Mouse (Mus musculus) limb, embryonic 12.5 days (tissue): ENCODE data around the gene Ak4. TPM values are rescaled to one million over a fixed set of nuclear protein-coding genes. Genes with fewer than 3 reads are reported as not detected.
A peak's percentile ranks its signal among the peaks of the same experiment; 100 is the strongest.

Experiments
- ATAC-seq: fragments of 200-750 bp; cut with Nextera tagmentation; 2 replicates; pipeline ENCODE4 v1.8.0; 2017; ENCODE audit warnings: low read depth, moderate TSS enrichment; ENCODE audit not compliant: insufficient number of reproducible peaks, insufficient read depth, low FRiP score, low TSS enrichment
- H3K27ac ChIP-seq: fragments of 300-500 bp; sonication (generic); 2 replicates; pipeline ENCODE4 v1.5.1; 2016; ENCODE audit warnings: mild to moderate bottlenecking, moderate library complexity
- H3K27me3 ChIP-seq: fragments of 300-500 bp; sonication (generic); 2 replicates; pipeline ENCODE4 v1.6.1; 2016; ENCODE audit warnings: mild to moderate bottlenecking, moderate library complexity
- H3K36me3 ChIP-seq: fragments of 300-500 bp; sonication (generic); 2 replicates; pipeline ENCODE4 v1.6.1; 2016; ENCODE audit warnings: mild to moderate bottlenecking, moderate library complexity
- H3K4me1 ChIP-seq: fragments of 300-500 bp; sonication (generic); replicated peaks from 2 replicates; pipeline ENCODE4 v1.6.1; 2016
- H3K4me2 ChIP-seq: fragments of 300-500 bp; sonication (generic); 2 replicates; pipeline ENCODE4 v1.6.1; 2016; ENCODE audit warnings: mild to moderate bottlenecking, moderate library complexity
- H3K4me3 ChIP-seq: fragments of 300-500 bp; sonication (generic); replicated peaks from 2 replicates; pipeline ENCODE4 v1.5.1; 2016; ENCODE audit warnings: mild to moderate bottlenecking
- H3K9ac ChIP-seq: fragments of 300-500 bp; sonication (generic); replicated peaks from 2 replicates; pipeline ENCODE4 v1.6.1; 2016; ENCODE audit warnings: mild to moderate bottlenecking, moderate library complexity
- H3K9me3 ChIP-seq: fragments of 300-500 bp; sonication (generic); 2 replicates; pipeline ENCODE4 v1.6.1; 2016; ENCODE audit warnings: mild to moderate bottlenecking, moderate library complexity
- WGBS: fragments of 180-500 bp; shearing (Covaris S2); methylation state at CpG from one replicate; pipeline ENCODE4 v1.1.7; 2016; 5-methylcytosine and 5-hydroxymethylcytosine counted together
- polyA plus RNA-seq: library from polyadenylated mRNA; unstranded; fragments of >200 nt; fragmentation: Nextera tagmentation; extraction: Ambion mirVana; gene quantifications from 2 replicates; pipeline ENCODE4 v1.2.1, GENCODE M21; 2016

The Ak4 gene
- polyA plus RNA-seq, 1 experiment from 2014 or later: 11.8 TPM

DNA sequence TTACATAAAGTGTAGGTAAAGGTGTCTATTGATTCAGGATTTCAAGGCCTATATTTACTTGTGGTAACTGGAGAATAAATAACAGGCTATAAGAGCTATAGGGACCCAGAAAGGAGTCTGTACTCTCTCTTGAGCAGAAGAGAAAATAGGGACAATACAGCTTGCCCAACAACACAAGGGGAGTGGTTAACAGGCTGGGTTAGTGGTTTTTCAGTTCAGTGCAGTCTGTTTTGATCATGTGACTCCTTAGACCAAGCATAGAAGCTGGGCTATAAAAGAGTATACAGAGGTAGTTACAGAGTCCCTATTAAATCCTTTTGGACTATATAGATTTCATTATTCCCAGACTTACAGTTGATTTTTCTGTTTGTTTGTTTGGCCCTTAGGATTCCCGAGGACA, 41.0 kb downstream of the Ak4 start:
- no peaks in the 10 kb centered on the region for H3K27me3 ChIP-seq
- H3K4me2 ChIP-seq: no peak overlapping the region
- H3K27ac ChIP-seq: no peak overlapping the region
- 74% methylated on average over 1 of the region's 1 CpGs for WGBS
- no peak for ATAC-seq
- H3K36me3 ChIP-seq: no peaks in the 10 kb centered on the region
- no peak overlapping the region for H3K9ac ChIP-seq
- no peaks in the 10 kb centered on the region for H3K9me3 ChIP-seq
- H3K4me3 ChIP-seq: no peak overlapping the region
- H3K4me1 ChIP-seq: 0 out of 2 replicates have a peak, but pooled peaks cover 5% of the 10 kb centered on the region

DNA sequence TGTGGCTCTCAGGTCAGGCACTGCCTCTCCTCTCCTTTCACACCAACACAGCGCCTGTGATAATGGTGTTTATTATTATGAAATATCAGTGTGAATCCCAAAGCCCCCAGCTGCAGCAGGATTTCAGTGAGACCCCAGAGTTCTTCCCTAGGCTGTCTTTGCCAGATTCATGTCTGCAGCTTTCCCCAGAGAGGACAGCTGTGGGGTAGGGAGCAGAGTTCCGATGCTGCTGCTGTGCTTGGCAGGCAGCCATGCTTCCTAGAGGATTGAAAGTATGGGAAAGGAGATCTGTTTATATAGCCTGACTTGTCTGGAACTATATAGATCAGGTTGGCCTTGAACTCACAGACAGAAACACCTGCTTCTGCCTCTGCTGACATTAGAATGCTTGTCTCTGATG, 43.0 kb downstream of the Ak4 start:
- H3K4me2 ChIP-seq: no peak overlapping the region
- H3K27ac ChIP-seq: no peak overlapping the region
- WGBS: 91% methylated on average over 2 of the region's 2 CpGs
- no peaks in the 10 kb centered on the region for H3K27me3 ChIP-seq
- ATAC-seq: no peak
- no peaks in the 10 kb centered on the region for H3K36me3 ChIP-seq
- no peaks in the 10 kb centered on the region for H3K9me3 ChIP-seq
- no peak overlapping the region for H3K9ac ChIP-seq
- H3K4me3 ChIP-seq: no peak overlapping the region
- 0 out of 2 replicates have a peak, but pooled peaks cover 5% of the 10 kb centered on the region for H3K4me1 ChIP-seq

DNA sequence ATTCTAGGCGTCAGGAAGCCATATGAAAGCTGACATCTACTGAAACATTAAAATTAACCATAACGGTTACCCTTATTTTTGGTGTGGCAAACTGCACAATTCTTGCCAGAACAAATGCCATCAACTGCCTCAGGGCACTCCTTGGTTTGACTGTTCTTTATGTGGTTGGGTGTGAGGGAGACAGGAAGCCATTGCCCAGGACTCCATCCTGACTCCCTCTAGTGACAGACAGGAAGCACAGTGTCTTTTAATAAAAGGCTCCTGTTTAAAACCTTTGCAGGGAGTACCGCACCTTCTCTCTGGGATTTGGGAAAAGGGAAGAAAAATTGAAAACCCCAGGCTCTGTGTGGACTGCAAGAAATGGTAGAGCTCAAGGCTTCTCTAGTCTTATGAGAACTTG, 47.2 kb downstream of the Ak4 start:
- no peak overlapping the region for H3K4me2 ChIP-seq
- H3K4me1 ChIP-seq: no peaks in the 10 kb centered on the region
- H3K27ac ChIP-seq: no peak overlapping the region
- H3K9ac ChIP-seq: no peak overlapping the region
- WGBS: 84% methylated on average over 3 of the region's 3 CpGs
- H3K36me3 ChIP-seq: no peaks in the 10 kb centered on the region
- ATAC-seq: no peak
- H3K9me3 ChIP-seq: no peaks in the 10 kb centered on the region
- no peaks in the 10 kb centered on the region for H3K27me3 ChIP-seq
- no peak overlapping the region for H3K4me3 ChIP-seq

DNA sequence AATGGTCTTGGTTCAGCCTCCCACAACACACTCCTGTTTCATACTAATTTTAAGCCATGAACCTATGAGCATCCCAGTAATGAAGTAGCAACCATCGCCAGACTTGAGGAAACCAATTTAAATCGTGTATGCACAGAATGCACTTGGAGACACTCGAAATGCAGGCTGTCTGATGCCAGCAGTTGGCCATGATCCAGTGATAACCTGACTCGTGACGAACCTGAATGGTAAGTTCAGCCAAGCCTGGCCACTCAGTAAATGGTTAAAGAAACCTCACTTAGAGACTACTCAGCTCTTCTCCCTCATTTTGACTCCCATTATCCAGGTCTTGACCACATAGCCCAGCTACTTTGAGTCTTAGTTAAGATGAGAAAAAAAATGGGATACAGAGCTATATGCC, 50.2 kb downstream of the Ak4 start:
- no peak for ATAC-seq
- Histone ChIP-seq H3K4me2 (no peak overlapping the region), H3K9me3 (no peaks in the 10 kb centered on the region), H3K4me3 (no peak overlapping the region), H3K4me1 (no peaks in the 10 kb centered on the region), H3K27ac (no peak overlapping the region), H3K36me3 (no peaks in the 10 kb centered on the region), H3K27me3 (no peaks in the 10 kb centered on the region), H3K9ac (no peak overlapping the region)
- 87% methylated on average over 5 of the region's 5 CpGs for WGBS

DNA sequence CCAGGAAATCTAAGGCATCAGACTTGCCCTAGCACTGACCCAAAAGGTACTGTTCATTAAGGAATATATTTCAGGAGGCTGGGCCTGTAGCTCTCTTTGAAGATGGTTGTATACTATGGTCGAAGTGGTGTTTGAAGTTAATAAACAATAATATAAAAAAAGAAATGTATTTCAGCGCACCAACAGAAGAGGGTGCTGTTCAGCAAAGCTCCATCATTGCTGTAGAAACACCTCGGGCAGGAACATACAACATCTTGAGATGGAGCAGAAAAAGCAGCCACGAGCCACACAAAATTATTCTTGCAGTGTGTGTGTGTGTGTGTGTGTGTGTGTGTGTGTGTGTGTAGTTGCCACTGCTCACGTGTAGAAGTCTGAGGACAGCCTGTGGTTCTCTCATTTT, 51.5 kb downstream of the Ak4 start:
- H3K4me1 ChIP-seq: no peaks in the 10 kb centered on the region
- ATAC-seq: no peak
- no peak overlapping the region for H3K9ac ChIP-seq
- 56% methylated on average over 5 of the region's 5 CpGs for WGBS
- no peak overlapping the region for H3K27ac ChIP-seq
- no peak overlapping the region for H3K4me2 ChIP-seq
- no peak overlapping the region for H3K4me3 ChIP-seq
- no peaks in the 10 kb centered on the region for H3K27me3 ChIP-seq
- no peaks in the 10 kb centered on the region for H3K9me3 ChIP-seq
- H3K36me3 ChIP-seq: no peaks in the 10 kb centered on the region

DNA sequence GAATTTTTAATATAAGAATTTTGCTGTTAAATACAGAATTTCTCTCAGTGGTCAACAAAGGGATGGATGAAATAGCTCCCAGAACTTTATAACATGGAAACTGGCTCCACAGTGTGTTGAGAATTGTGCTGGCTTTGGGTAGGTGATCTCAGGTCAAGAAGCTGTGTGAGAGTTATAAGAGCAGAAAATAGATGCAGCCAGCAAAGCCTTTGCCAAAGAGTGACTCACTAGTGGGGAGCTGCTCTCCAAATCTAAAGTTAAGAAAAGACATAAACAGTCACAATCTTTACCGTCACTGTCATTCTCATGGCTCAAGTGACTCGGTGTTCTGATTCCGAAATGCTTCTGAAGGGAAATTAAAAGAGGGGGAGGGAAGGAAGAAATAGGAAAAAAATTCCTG, 53.7 kb downstream of the Ak4 start:
- no peaks in the 10 kb centered on the region for H3K36me3 ChIP-seq
- H3K27me3 ChIP-seq: no peaks in the 10 kb centered on the region
- WGBS: 88% methylated on average over 3 of the region's 3 CpGs
- no peak overlapping the region for H3K4me3 ChIP-seq
- H3K27ac ChIP-seq: no peak overlapping the region
- no peaks in the 10 kb centered on the region for H3K9me3 ChIP-seq
- no peak overlapping the region for H3K4me2 ChIP-seq
- no peak for ATAC-seq
- H3K9ac ChIP-seq: no peak overlapping the region
- H3K4me1 ChIP-seq: no peaks in the 10 kb centered on the region

DNA sequence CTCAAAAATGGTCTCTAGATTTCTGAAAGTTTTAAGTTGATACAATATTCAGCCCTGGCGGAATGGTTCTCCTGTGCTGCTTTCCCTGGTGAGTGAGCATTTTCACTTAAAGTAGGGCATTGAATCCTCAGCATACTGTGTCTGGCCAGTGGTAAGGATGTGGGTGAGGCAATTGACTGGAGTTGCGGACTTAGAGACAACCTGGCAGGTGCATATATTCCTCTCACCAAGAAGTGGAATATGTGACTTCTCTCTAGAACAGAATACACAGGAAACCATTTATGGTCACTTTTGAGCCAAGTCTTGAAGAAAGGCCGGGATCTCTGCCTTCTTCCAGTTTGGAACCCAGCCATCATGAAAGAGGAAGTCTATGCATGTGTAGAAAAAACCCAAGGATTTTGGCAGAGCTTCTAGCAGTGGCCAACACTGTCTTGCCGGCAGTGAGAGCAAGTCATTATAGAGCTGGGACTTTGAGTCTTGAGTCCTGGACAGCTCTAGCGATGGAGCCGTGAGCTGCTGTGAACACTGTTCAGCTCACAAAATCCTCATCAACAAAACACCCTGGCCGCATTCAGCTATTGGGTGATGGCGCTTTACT, 71.3 kb downstream of the Ak4 start:
- Histone ChIP-seq H3K9ac (no peak overlapping the region), H3K27me3 (peaks cover 15% of the 10 kb centered on the region), H3K9me3 (no peaks in the 10 kb centered on the region), H3K4me3 (no peak overlapping the region), H3K27ac (no peak overlapping the region), H3K4me2 (no peak overlapping the region), H3K4me1 (no peaks in the 10 kb centered on the region; the same call in 1 of the 2 replicates), H3K36me3 (no peaks in the 10 kb centered on the region)
- no peak for ATAC-seq
- WGBS: 92% methylated on average over 8 of the region's 8 CpGs

DNA sequence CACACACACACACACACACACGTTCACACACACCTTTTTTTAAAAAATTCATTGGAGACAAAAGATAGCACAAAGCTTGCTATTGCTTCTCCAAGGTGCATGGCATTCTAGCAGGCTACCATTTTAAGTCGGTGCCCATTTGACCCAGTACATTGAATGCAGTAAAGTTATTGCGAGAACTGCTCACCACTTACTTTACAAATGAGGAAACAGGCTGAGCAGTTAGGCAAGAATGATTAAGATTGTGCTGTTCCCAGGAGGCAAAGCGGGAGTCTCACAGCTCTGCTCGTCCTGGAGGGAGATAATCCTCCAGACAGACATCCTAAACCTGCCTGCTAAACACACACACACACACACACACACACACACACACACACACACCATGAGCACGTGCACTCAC, 72.6 kb downstream of the Ak4 start:
- Histone ChIP-seq H3K4me3 (no peak overlapping the region), H3K27me3 (peaks cover 26% of the 10 kb centered on the region), H3K9me3 (no peaks in the 10 kb centered on the region), H3K27ac (no peak overlapping the region), H3K36me3 (no peaks in the 10 kb centered on the region), H3K4me2 (no peak overlapping the region), H3K4me1 (no peaks in the 10 kb centered on the region; the same call in 1 of the 2 replicates), H3K9ac (no peak overlapping the region)
- WGBS: 69% methylated on average over 6 of the region's 6 CpGs
- no peak for ATAC-seq

DNA sequence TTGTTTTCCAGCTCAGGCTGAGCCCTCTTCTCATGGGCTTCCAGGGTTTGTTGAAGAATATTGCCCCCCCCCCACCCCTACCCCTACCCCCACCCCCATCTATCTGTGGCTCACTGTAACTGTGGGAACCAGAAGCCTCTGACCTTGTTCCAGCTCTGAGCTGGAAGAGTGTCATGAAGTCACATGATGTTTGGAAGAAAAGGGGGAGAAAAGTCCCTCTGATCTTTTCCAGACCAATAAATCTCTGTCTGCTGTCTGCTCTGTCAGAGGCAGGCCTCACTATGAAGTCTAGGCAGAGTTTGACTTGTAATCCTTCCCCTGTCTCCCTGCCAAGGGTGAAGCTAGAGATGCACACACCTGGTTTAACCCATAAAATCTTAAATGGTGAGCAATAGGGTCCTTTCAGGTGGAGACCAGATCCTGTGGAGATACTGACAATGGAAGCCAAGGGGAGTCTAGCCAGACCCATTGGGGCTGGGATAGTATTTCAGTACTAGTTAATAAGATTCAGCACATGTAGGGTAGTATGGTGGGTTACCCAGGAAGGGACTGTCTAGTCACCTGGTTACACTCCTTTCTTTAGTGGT, 74.6 kb downstream of the Ak4 start:
- Histone ChIP-seq H3K4me2 (no peak overlapping the region), H3K4me1 (peaks cover 5% of the 10 kb centered on the region), H3K9me3 (no peaks in the 10 kb centered on the region), H3K4me3 (no peak overlapping the region), H3K9ac (no peak overlapping the region), H3K36me3 (no peaks in the 10 kb centered on the region), H3K27me3 (peaks cover 46% of the 10 kb centered on the region), H3K27ac (no peak overlapping the region)
- no peak for ATAC-seq

DNA sequence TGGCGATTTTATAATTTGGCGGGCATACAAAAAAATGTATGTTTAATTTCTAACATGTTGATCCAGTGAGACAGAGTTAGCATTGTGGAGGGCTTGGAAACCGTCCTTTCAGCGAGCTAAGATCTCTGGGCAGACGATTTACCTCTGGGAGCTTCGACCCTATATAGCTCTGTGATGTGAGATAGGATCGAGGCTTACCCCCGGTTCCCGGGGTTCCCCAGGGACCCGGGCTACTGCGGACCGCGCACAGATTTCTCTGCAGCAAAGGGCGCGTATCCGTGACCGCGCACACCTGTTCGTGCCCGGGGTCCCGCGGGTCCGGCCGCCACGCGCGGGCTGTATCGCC, 77.1 kb downstream of the Ak4 start:
- WGBS: 3% methylated on average over 28 of the region's 28 CpGs
- ATAC-seq: 0 out of 2 replicates have a peak, but pooled peaks have one; percentile 61
- H3K27ac ChIP-seq: no peak overlapping the region

DNA sequence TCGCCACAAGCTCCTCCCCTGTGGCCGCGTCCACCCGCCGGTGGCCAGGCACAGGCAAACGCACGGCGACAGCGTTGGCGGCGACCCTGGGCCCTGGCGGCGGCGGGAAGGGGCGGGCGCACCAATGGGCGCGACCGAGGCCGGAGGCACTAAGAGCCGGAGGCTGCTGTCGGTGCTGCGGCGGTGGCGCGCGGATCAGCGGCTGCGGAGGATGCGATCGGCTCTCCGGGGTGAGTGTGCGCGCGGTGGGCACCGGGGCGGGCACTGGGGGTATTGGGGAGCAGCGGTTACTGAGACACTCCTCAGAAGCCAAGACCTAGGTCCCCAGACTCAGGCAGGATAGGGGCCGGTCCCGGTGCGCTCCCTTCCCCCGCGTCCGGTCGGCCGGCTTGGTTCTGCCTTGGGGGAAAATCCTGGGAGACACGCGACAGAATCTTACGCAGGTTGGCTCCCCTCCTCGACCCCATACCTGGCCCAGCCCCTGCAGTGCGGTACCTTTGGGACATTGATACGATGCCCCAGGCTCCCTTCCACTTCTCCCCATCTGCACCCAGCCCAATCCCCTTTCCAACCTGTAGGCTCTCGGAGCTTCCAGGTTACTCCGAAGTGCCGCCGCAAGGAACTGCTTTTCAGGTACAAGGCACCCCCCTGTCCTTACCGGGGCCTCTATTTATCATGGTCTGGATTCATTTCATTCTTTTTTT, 77.6 kb downstream of the Ak4 start, which contains the start of gene Dnajc6:
TSS of gene Dnajc6 (plus strand) at position 115 of the 704 bp plus-strand sequence.
- no peaks in the 10 kb centered on the region for H3K36me3 ChIP-seq
- 0 out of 2 replicates have a peak, but pooled peaks have one; percentile 46 for ATAC-seq
- peaks cover 56% of the 10 kb centered on the region for H3K27me3 ChIP-seq
- peak within 1 kb of the TSS; percentile 99 for H3K4me2 ChIP-seq
- no peaks in the 10 kb centered on the region for H3K9me3 ChIP-seq
- H3K9ac ChIP-seq: peak within 1 kb of the TSS; percentile 48
- peak within 1 kb of the TSS; percentile 64 for H3K4me3 ChIP-seq
- no peak within 1 kb of the TSS for H3K27ac ChIP-seq
- H3K4me1 ChIP-seq: peaks cover 5% of the 10 kb centered on the region
- 1% methylated on average over 56 of the region's 57 CpGs for WGBS

More for the DNA sequence above, 77.1 kb downstream of the Ak4 start:
- Histone ChIP-seq H3K4me3 (peak overlapping the region; percentile 64), H3K4me1 (peaks cover 5% of the 10 kb centered on the region), H3K9ac (peak overlapping the region; percentile 48), H3K4me2 (peak overlapping the region; percentile 99), H3K36me3 (no peaks in the 10 kb centered on the region), H3K27me3 (peaks cover 56% of the 10 kb centered on the region), H3K9me3 (no peaks in the 10 kb centered on the region)
